Mouse (Mus musculus) myocyte (in vitro differentiated cells): Measurements from ENCODE around the gene Gm21294. TPM values are rescaled to one million over a fixed set of nuclear protein-coding genes. Genes with fewer than 3 reads are reported as not detected.
"Not testable (repeated sequence)": the region's sequence is repeated elsewhere in the genome, so short reads cannot be mapped to it uniquely, and the experiment has no call there.

ENCODE experiments used
- H3K27me3 ChIP-seq: one replicate; pipeline ENCODE4 v1.6.1; 2011; ENCODE audit not compliant: control insufficient read depth, insufficient read depth, insufficient read length
- H3K36me3 ChIP-seq: one replicate; pipeline ENCODE4 v1.6.1; 2011; ENCODE audit not compliant: control insufficient read depth, insufficient read depth
- H3K4me2 ChIP-seq: one replicate; pipeline ENCODE4 v1.6.1; 2011; ENCODE audit warnings: low read depth, control low read depth
- H3K4me3 ChIP-seq: one replicate; pipeline ENCODE4 v1.5.1; 2011; ENCODE audit warnings: mild to moderate bottlenecking, control low read depth, moderate library complexity
- H3K79me2 ChIP-seq: one replicate; pipeline ENCODE4 v1.6.1; 2011; ENCODE audit not compliant: control insufficient read depth, insufficient read depth
- H3ac ChIP-seq: one replicate; pipeline ENCODE4 v1.6.1; 2011; ENCODE audit not compliant: control insufficient read depth, insufficient read length
- polyA plus RNA-seq: library from polyadenylated mRNA; unstranded; fragments of >200 nt; fragmentation: generic; extraction: Trizol; gene quantifications from one replicate; pipeline ENCODE4 v1.2.1, GENCODE M21; 2012; ENCODE audit warnings: missing spikeins

The Gm21294 gene
- not detected for polyA plus RNA-seq

GRCm38 (mm10) chrY:89052506-89052905, at the start of gene Gm21294:
Gene Gm21294, plus strand, starts transcription at chrY:89052806.
- not testable (repeated sequence) for H3K27me3 ChIP-seq, H3K79me2 ChIP-seq, H3K4me2 ChIP-seq, H3K4me3 ChIP-seq, H3K36me3 ChIP-seq, H3ac ChIP-seq

- H3K79me2 ChIP-seq, H3K27me3 ChIP-seq, H3ac ChIP-seq, H3K4me2 ChIP-seq, H3K36me3 ChIP-seq, H3K4me3 ChIP-seq: not testable (repeated sequence)
Observed at GRCm38 (mm10) chrY:89126246-89126645, 73.6 kb downstream of the Gm21294 start.
